Mouse (Mus musculus): ENCODE results near the gene Dgkg. TPM values are rescaled to one million over a fixed set of nuclear protein-coding genes. Genes with fewer than 3 reads are reported as not detected.

The Dgkg gene
- polyA plus RNA-seq (2017; shearing (Covaris generic)) = 0.44 TPM

GRCm38 (mm10) chr16:22656533-22657444 lies at the start of gene Dgkg:
TSS of gene Dgkg (minus strand) at chr16:22657221.

GRCm38 (mm10) chr16:22439499-22440177 lies 217.4 kb downstream of the Dgkg start, which contains the start of gene Etv5:
TSS of gene Etv5 (minus strand) at chr16:22439719.

Other genes starting within 250 kb of the Dgkg start
- 1.6 TPM for gene Etv5, start 217.5 kb downstream of the Dgkg start, polyA plus RNA-seq (2017; shearing (Covaris generic))
- not detected for gene Crygs, start 154.4 kb upstream of the Dgkg start, polyA plus RNA-seq (2017; shearing (Covaris generic))
- 12.7 TPM for gene Tbccd1, start 200.4 kb upstream of the Dgkg start, polyA plus RNA-seq (2017; shearing (Covaris generic))
- 78.9 TPM for gene Dnajb11, start 200.6 kb upstream of the Dgkg start, polyA plus RNA-seq (2017; shearing (Covaris generic))
- gene Ahsg, start 234.1 kb upstream of the Dgkg start, polyA plus RNA-seq (2017; shearing (Covaris generic)) = not detected

Measured in effector memory CD4-positive, alpha-beta T cell, adult 7 months (primary cell).